Mouse (Mus musculus) megakaryocyte, embryonic 14.5 days (primary cell): ENCODE results near the gene Abcg4. TPM values are rescaled to one million over a fixed set of nuclear protein-coding genes. Genes with fewer than 3 reads are reported as not detected.

Experiments used
- H3K27me3 ChIP-seq: replicated peaks from 2 replicates; pipeline ENCODE3; 2012; ENCODE audit warnings: inconsistent platforms
- H3K36me3 ChIP-seq: replicated peaks from 2 replicates; pipeline ENCODE3; 2012; ENCODE audit warnings: low read length, inconsistent platforms, mixed read lengths
- H3K4me1 ChIP-seq: 2 replicates; pipeline ENCODE4 v1.6.1; 2012; ENCODE audit warnings: inconsistent platforms
- H3K4me3 ChIP-seq: replicated peaks from 2 replicates; pipeline ENCODE3; 2012; ENCODE audit warnings: moderate library complexity, mild to moderate bottlenecking, inconsistent platforms
- H3K9me3 ChIP-seq: 2 replicates; pipeline ENCODE4 v1.6.1; 2012; ENCODE audit warnings: inconsistent platforms
- FLI1 ChIP-seq: IDR thresholded peaks from 2 replicates; pipeline ENCODE4 v1.6.1; 2012; ENCODE audit warnings: low read length, inconsistent platforms, mixed read lengths
- GATA1 ChIP-seq: IDR thresholded peaks from 3 replicates; pipeline ENCODE4 v1.6.1; 2012; ENCODE audit warnings: mixed read lengths, low read length, inconsistent platforms, borderline replicate concordance
- polyA plus RNA-seq: library from polyadenylated mRNA; stranded (reverse); fragments of >175 nt; gene quantifications from 2 replicates; pipeline ENCODE4 v1.2.3, GENCODE M21; 2012; ENCODE audit warnings: low replicate concordance; ENCODE audit not compliant: insufficient read depth

Abcg4 gene
- polyA plus RNA-seq, 1 experiment, result 0.19 TPM

DNA sequence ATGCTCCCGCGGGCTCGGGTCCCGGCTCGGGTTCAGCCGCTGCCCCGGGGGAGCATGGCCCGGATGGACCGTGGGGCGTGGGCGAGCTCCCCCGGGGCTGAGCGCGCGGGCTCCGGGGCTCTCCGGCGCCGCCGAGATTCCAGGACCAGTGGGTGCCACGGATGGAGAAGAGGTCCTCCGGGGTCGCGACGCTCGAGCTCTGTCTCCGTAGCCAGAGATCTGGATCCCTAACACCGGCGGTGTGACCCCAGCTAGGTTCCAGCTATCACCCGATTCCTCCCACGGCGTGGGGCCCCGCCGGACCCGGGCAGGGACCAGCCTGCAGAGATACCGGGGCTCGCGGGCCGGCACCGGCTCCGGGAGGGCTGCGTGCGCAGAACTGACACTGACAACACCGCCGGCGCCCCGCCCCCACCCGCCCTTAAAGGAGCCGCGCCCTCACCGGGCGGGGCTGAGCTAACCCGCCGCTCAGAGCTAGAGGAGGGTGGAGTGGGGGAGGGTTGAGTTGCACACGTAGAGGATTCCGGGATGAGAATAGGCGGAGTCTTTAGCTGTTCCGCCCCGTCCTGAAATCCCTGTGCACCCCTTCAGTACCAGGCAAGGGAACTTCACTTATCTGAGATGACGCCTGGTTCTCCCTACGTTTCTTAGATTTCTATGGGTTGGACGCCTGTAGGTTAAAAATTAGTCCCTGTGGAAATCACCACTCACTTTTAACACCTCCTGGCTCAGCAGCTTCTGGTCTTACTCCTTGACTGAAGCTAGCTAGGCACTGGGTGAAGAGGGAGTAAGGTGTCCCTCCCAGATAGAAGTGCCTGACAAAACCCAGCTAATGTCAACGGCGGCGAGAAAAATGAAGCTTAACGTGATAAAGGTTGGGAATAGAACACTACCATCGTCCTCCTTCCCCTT is 31.7 kb upstream of the Abcg4 start, which contains the start of gene C2cd2l:
TSS of gene C2cd2l (minus strand) at position 399 of the 912 bp plus-strand sequence.
- no peaks in the 10 kb centered on the region for H3K27me3 ChIP-seq
- TF ChIP-seq FLI1, result no peak
- H3K4me1 ChIP-seq, result peaks cover 68% of the 10 kb centered on the region
- H3K9me3 ChIP-seq, result no peaks in the 10 kb centered on the region
- peak within 1 kb of the TSS; percentile 97 for H3K4me3 ChIP-seq
- peaks cover 27% of the 10 kb centered on the region for H3K36me3 ChIP-seq

DNA sequence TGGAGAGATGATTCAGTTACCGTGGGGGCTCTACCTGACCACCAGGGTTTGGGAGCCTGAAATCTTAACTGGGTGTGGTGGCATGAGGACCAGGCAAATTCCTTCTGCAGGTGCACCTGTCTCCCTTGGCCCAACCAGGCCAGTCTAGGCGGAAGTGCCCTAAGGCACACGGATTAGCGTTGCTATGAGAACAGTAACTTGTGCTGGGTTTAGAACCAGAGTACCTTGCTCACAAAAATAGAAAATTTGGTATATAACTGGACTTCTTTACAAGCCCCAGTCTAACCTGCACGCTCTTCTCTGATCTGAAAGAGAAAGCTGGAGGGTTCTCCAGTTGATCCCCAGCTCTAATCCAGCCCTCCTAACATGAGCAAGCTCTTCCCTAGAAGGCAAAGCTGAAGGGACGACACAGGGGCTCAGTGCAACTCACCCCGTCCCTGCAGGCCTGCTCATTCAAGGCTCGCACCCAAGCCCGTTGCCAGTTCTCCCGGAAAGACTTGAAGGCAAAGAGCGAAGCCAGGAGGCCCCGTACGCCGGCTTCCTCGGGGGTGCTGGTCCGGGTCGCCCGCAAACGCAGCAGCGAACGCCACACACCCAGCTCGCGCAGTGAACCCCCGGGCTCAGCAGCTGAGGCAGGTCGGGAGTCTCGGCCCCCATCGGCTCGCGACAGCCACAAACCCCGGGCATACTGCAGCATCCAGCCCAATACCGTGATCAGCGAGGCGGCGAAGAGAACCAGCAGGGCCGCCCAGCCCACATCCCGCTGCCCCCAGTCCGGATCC is 30.9 kb upstream of the Abcg4 start:
- H3K4me3 ChIP-seq, result peak overlapping the region; percentile 97
- peaks cover 60% of the 10 kb centered on the region for H3K4me1 ChIP-seq
- H3K9me3 ChIP-seq, result no peaks in the 10 kb centered on the region
- TF ChIP-seq GATA1 (no peak), FLI1 (no peak)
- peaks cover 35% of the 10 kb centered on the region for H3K36me3 ChIP-seq
- no peaks in the 10 kb centered on the region for H3K27me3 ChIP-seq

DNA sequence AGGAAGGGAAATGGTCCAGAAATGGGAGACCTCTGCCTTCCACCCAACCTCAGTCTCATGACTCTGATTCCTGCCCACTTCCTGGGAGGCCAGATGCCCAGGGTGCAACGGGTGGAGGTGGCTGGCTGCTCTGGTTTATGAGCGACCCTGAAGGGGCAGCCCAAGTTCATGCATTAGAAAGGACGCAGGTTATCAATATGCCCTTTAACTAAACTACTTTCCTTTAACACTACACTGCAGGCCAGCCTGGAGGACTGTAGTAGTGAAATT is 30.3 kb upstream of the Abcg4 start:
- Histone ChIP-seq H3K4me3 (peak overlapping the region; percentile 97), H3K27me3 (no peaks in the 10 kb centered on the region), H3K36me3 (peaks cover 40% of the 10 kb centered on the region), H3K4me1 (peaks cover 55% of the 10 kb centered on the region), H3K9me3 (no peaks in the 10 kb centered on the region)
- TF ChIP-seq FLI1 (no peak), GATA1 (no peak)

GRCm38 (mm10) chr9:44318076-44318825 is 29.8 kb upstream of the Abcg4 start:
- no peaks in the 10 kb centered on the region for H3K27me3 ChIP-seq
- H3K4me3 ChIP-seq, result peak overlapping the region; percentile 97
- H3K36me3 ChIP-seq, result peaks cover 45% of the 10 kb centered on the region
- H3K4me1 ChIP-seq, result peaks cover 55% of the 10 kb centered on the region
- no peaks in the 10 kb centered on the region for H3K9me3 ChIP-seq
- no peak for TF ChIP-seq GATA1
- no peak for TF ChIP-seq FLI1

DNA sequence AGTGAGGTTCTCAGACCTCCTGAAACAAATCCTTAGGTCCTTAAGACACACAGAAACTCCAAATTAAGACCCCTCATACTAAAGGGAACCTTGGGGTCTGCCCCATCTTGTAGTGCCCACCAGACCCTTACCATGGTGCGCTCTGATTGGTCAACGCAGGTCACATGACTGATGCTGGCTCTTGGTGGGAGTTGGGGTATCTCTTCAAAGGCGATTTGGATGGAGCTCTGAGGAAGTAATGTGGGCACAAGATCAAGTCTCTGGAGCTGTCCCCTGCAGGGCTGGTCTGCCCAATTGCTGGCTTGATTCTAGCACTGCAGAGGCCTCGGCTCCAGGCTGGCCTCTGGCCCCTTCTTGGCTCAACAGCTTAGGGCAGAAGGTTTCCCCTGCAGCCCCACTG is 29.0 kb upstream of the Abcg4 start:
- Histone ChIP-seq H3K9me3 (no peaks in the 10 kb centered on the region), H3K4me1 (peaks cover 52% of the 10 kb centered on the region), H3K36me3 (peaks cover 53% of the 10 kb centered on the region), H3K27me3 (no peaks in the 10 kb centered on the region), H3K4me3 (peak overlapping the region; percentile 60)
- TF ChIP-seq GATA1, result no peak
- TF ChIP-seq FLI1, result no peak

GRCm38 (mm10) chr9:44314910-44315309 is 26.5 kb upstream of the Abcg4 start:
- TF ChIP-seq GATA1 (no peak), FLI1 (no peak)
- Histone ChIP-seq H3K4me3 (no peak overlapping the region), H3K36me3 (peaks cover 77% of the 10 kb centered on the region), H3K27me3 (no peaks in the 10 kb centered on the region), H3K4me1 (peaks cover 47% of the 10 kb centered on the region), H3K9me3 (no peaks in the 10 kb centered on the region)

DNA sequence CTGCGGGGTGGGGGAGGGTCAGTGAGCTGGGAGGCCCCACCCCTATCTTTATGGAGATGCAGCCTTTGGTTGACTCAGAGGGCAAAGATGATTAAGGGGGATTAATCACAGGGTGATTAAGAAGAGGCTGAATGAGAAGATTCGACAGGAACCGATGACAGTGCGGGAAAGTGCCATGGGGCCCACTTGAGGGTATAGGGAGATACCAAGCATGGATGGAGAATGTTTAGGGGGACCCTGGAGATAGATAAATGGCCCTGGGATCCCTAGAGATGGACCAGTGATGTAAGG is 25.8 kb upstream of the Abcg4 start:
- no peak overlapping the region for H3K4me3 ChIP-seq
- TF ChIP-seq GATA1 (no peak), FLI1 (no peak)
- peaks cover 43% of the 10 kb centered on the region for H3K4me1 ChIP-seq
- peaks cover 83% of the 10 kb centered on the region for H3K36me3 ChIP-seq
- no peaks in the 10 kb centered on the region for H3K9me3 ChIP-seq
- H3K27me3 ChIP-seq, result no peaks in the 10 kb centered on the region

DNA sequence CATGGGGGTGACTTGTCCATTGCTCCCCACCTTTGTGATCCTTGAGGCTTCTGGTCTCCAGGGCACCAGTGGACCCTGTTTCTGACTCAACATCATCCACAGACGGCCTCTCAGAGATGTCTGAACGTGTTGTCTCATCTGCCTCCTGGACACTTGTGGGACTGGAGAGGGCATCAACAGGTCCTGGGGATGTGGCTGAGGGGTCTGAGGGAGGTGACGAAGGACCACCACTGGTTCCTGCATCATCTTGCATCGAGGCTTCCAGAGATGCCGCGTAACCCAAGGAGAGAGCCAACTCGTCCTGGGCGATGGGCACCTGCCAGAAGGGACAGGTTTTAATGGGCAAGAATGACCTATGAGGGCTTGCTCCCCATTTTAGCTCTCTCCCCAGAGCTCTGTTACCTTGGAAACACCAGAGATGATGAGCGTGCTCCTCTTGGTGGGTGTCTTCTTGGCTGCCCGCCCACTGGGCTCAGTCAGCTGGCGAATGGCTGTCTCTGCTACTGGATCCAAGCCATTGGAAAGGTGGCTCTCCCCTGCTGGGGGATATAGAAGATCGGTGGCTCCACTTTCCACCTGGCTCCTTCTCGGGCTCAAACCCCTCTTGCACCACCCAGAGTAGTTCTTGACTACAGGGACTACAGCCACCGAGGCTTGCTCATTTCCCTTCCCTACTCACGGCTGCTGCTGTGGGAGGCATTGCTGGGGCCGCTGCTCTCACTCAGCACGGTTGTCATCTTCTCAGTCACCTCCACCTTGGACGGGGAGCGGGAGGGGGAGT is 25.3 kb upstream of the Abcg4 start:
- TF ChIP-seq GATA1 (no peak), FLI1 (no peak)
- peaks cover 83% of the 10 kb centered on the region for H3K36me3 ChIP-seq
- H3K4me3 ChIP-seq, result no peak overlapping the region
- no peaks in the 10 kb centered on the region for H3K9me3 ChIP-seq
- peaks cover 37% of the 10 kb centered on the region for H3K4me1 ChIP-seq
- H3K27me3 ChIP-seq, result no peaks in the 10 kb centered on the region
